Mouse (Mus musculus): ENCODE results near the gene Gm10778. TPM values are rescaled to one million over a fixed set of nuclear protein-coding genes. Genes with fewer than 3 reads are reported as not detected.

Gm10778 gene
- 0.52 TPM in 1 of 2 replicates, not detected in the other for polyA plus RNA-seq (2012; ENCODE audit: low replicate concordance)

GRCm38 (mm10) chr10:81648803-81649775 lies at the start of gene Gm10778:
Gene Gm10778 (plus strand): TSS chr10:81649059.

GRCm38 (mm10) chr10:81600738-81601203 lies 48.1 kb upstream of the Gm10778 start, which contains the start of gene Tle6:
Gene Tle6 (minus strand): TSS chr10:81601073.

GRCm38 (mm10) chr10:81605974-81606751 lies 42.7 kb upstream of the Gm10778 start, which contains the start of gene BC025920:
Gene BC025920 (plus strand): TSS chr10:81606270.

GRCm38 (mm10) chr10:81626994-81627835 lies 21.6 kb upstream of the Gm10778 start, which contains the start of gene Sirt6:
Gene Sirt6 (minus strand): TSS chr10:81627797.

GRCm38 (mm10) chr10:81628390-81628789 lies 20.5 kb upstream of the Gm10778 start, which contains the start of gene Ankrd24:
Gene Ankrd24 (plus strand): TSS chr10:81628540.

GRCm38 (mm10) chr10:81704531-81705301 lies 55.9 kb downstream of the Gm10778 start, which contains the start of gene Zfp433:
Gene Zfp433 (plus strand): TSS chr10:81704825.

Other genes starting within 250 kb of the Gm10778 start
- 136 and 414 TPM in 2 replicates for gene Nfic, start 193.4 kb upstream of the Gm10778 start, polyA plus RNA-seq (2012; ENCODE audit: low replicate concordance)
- 0.16 and 0.55 TPM in 2 replicates for gene Celf5, start 166.3 kb upstream of the Gm10778 start, polyA plus RNA-seq (2012; ENCODE audit: low replicate concordance)
- 160 and 386 TPM in 2 replicates for gene Ncln, start 152.7 kb upstream of the Gm10778 start, polyA plus RNA-seq (2012; ENCODE audit: low replicate concordance)
- 82.3 and 109 TPM in 2 replicates for gene S1pr4, start 148.9 kb upstream of the Gm10778 start, polyA plus RNA-seq (2012; ENCODE audit: low replicate concordance)
- gene Gna15, start 124.8 kb upstream of the Gm10778 start, polyA plus RNA-seq (2012; ENCODE audit: low replicate concordance): 14.8 and 33.6 TPM in 2 replicates
- gene Gna11, start 103.9 kb upstream of the Gm10778 start, polyA plus RNA-seq (2012; ENCODE audit: low replicate concordance): 23.0 and 28.3 TPM in 2 replicates
- 1,473 and 2,763 TPM in 2 replicates for gene Aes, start 89.6 kb upstream of the Gm10778 start, polyA plus RNA-seq (2012; ENCODE audit: low replicate concordance)
- gene Tle2, start 74.5 kb upstream of the Gm10778 start, polyA plus RNA-seq (2012; ENCODE audit: low replicate concordance): 8.9 and 15.5 TPM in 2 replicates
- gene Tle6, start 48.0 kb upstream of the Gm10778 start, polyA plus RNA-seq (2012; ENCODE audit: low replicate concordance): 1.2 and 2.5 TPM in 2 replicates
- 0.20 and 0.92 TPM in 2 replicates for gene BC025920, start 42.8 kb upstream of the Gm10778 start, polyA plus RNA-seq (2012; ENCODE audit: low replicate concordance)
- 67.6 and 143 TPM in 2 replicates for gene Sirt6, start 21.3 kb upstream of the Gm10778 start, polyA plus RNA-seq (2012; ENCODE audit: low replicate concordance)
- gene Ankrd24, start 20.5 kb upstream of the Gm10778 start, polyA plus RNA-seq (2012; ENCODE audit: low replicate concordance): 3.8 and 6.2 TPM in 2 replicates
- gene Zfp433, start 55.8 kb downstream of the Gm10778 start, polyA plus RNA-seq (2012; ENCODE audit: low replicate concordance): 0.09 and 0.93 TPM in 2 replicates
- 0.15 and 0.48 TPM in 2 replicates for gene Gm3055, start 122.1 kb downstream of the Gm10778 start, polyA plus RNA-seq (2012; ENCODE audit: low replicate concordance)
- 0.07 TPM in 1 of 2 replicates, not detected in the other for gene Gm4767, start 163.1 kb downstream of the Gm10778 start, polyA plus RNA-seq (2012; ENCODE audit: low replicate concordance)
- gene Gm32687, start 214.9 kb downstream of the Gm10778 start, polyA plus RNA-seq (2012; ENCODE audit: low replicate concordance): not detected in 2 replicates

All from hematopoietic multipotent progenitor cell, adult 10-12 weeks (in vitro differentiated cells).